Mouse (Mus musculus): ENCODE results near the gene Tiam1. TPM values are rescaled to one million over a fixed set of nuclear protein-coding genes. Genes with fewer than 3 reads are reported as not detected.

Gene Tiam1
- polyA plus RNA-seq, 1 experiment from 2014 or later, result 18.8 TPM

DNA sequence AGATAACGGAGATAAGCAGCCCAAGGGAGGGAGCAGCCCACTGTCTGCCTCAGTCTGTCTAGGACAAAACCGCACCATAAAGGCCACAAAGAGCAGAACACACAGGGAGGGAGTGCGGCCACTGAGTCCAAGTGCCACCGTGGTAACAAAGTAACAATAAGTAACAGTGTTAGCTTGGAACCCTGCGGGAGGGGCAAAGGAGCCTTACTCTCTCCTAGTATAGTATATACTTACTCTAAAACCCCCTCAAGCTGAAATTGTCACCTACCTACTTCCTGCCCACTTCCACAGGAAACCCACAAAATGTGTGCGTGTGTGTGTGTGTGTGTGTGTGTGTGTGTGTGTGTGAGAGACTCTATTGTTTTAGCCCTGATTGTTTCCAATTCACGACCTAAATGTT lies 205.3 kb downstream of the Tiam1 start:
- TF ChIP-seq EP300 (optimal IDR thresholded peaks at IDR 0.05) (no peak), CTCF (IDR thresholded peaks at IDR 0.05; ENCODE audit: low read depth) (no peak)
- H3K4me1 ChIP-seq (replicated peaks; ENCODE audit: control insufficient read depth, insufficient read depth), result no peaks in the 10 kb centered on the region
- H3K36me3 ChIP-seq (ENCODE audit: control insufficient read depth, insufficient read depth, low read length), result no peaks in the 10 kb centered on the region
- no peak overlapping the region for H3K27ac ChIP-seq (replicated peaks)
- ATAC-seq (ENCODE audit: low FRiP score, low TSS enrichment) (no peak), DNase-seq (ENCODE audit: low spot score) (no peak)
- no peak overlapping the region for H3K4me3 ChIP-seq (ENCODE audit: low read depth, low read length)
- no peaks in the 10 kb centered on the region for H3K9me3 ChIP-seq (ENCODE audit: control insufficient read depth, low read length)
- H3K9ac ChIP-seq (ENCODE audit: low read length), result no peak overlapping the region
- H3K4me2 ChIP-seq (replicated peaks; ENCODE audit: low read depth), result no peak overlapping the region
- WGBS, result 60% methylated on average over 7 of the region's 7 CpGs
- H3K27me3 ChIP-seq (ENCODE audit: control insufficient read depth, insufficient read depth, low read length), result no peaks in the 10 kb centered on the region

DNA sequence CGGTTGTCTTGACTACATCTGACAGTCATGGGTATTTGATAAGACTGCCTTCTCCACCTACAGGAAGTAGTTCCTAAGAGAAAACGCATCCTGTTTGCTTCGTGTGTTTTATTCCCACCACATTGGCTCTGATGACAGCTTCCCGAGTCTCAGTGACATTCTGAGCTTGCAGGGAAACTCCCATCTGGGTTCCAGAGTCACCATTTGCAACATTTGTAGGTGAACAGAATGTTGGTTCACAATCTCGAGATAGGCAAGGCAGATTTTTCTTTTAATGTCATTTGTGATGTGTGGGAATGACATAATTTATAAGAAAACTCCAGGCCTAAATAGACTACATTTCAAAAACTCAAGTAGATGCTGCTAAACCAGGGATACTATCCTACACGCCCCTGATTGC lies 207.0 kb downstream of the Tiam1 start:
- no peak overlapping the region for H3K9ac ChIP-seq (ENCODE audit: low read length)
- no peak overlapping the region for H3K27ac ChIP-seq (replicated peaks)
- WGBS, result 63% methylated on average over 6 of the region's 6 CpGs
- no peak overlapping the region for H3K4me2 ChIP-seq (replicated peaks; ENCODE audit: low read depth)
- H3K4me3 ChIP-seq (ENCODE audit: low read depth, low read length), result no peak overlapping the region
- no peak for DNase-seq (ENCODE audit: low spot score)
- H3K4me1 ChIP-seq (replicated peaks; ENCODE audit: control insufficient read depth, insufficient read depth), result no peaks in the 10 kb centered on the region
- no peaks in the 10 kb centered on the region for H3K36me3 ChIP-seq (ENCODE audit: control insufficient read depth, insufficient read depth, low read length)
- TF ChIP-seq CTCF (IDR thresholded peaks at IDR 0.05; ENCODE audit: low read depth) (no peak), EP300 (optimal IDR thresholded peaks at IDR 0.05) (no peak)
- H3K9me3 ChIP-seq (ENCODE audit: control insufficient read depth, low read length), result no peaks in the 10 kb centered on the region
- ATAC-seq (ENCODE audit: low FRiP score, low TSS enrichment), result no peak
- H3K27me3 ChIP-seq (ENCODE audit: control insufficient read depth, insufficient read depth, low read length), result no peaks in the 10 kb centered on the region

DNA sequence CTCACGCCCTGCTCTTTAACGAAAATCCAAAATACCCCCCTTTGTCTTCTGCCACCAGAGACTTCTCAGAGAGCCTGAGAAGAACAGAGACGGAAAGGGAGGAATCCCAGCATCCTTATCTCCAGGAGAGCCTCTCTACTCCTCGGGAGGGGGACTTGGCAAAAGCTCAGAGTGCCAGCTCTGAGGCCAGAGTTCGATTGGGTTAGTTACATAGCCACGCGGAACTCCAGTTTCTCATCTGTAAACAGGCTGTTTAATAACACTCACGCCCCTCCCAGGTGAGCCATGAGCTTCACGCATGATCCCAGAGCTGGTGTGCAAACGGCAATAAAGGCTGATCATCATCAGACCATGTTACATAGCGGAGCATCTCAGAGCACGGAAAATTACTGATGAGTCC lies 208.2 kb downstream of the Tiam1 start:
- H3K27ac ChIP-seq (replicated peaks), result no peak overlapping the region
- no peak overlapping the region for H3K4me3 ChIP-seq (ENCODE audit: low read depth, low read length)
- H3K9me3 ChIP-seq (ENCODE audit: control insufficient read depth, low read length), result no peaks in the 10 kb centered on the region
- no peak for DNase-seq (ENCODE audit: low spot score)
- H3K9ac ChIP-seq (ENCODE audit: low read length), result no peak overlapping the region
- H3K27me3 ChIP-seq (ENCODE audit: control insufficient read depth, insufficient read depth, low read length), result no peaks in the 10 kb centered on the region
- WGBS, result 57% methylated on average over 12 of the region's 12 CpGs
- TF ChIP-seq EP300 (optimal IDR thresholded peaks at IDR 0.05) (no peak), CTCF (IDR thresholded peaks at IDR 0.05; ENCODE audit: low read depth) (no peak)
- H3K4me1 ChIP-seq (replicated peaks; ENCODE audit: control insufficient read depth, insufficient read depth), result no peaks in the 10 kb centered on the region
- no peaks in the 10 kb centered on the region for H3K36me3 ChIP-seq (ENCODE audit: control insufficient read depth, insufficient read depth, low read length)
- ATAC-seq (ENCODE audit: low FRiP score, low TSS enrichment), result no peak
- H3K4me2 ChIP-seq (replicated peaks; ENCODE audit: low read depth), result no peak overlapping the region

DNA sequence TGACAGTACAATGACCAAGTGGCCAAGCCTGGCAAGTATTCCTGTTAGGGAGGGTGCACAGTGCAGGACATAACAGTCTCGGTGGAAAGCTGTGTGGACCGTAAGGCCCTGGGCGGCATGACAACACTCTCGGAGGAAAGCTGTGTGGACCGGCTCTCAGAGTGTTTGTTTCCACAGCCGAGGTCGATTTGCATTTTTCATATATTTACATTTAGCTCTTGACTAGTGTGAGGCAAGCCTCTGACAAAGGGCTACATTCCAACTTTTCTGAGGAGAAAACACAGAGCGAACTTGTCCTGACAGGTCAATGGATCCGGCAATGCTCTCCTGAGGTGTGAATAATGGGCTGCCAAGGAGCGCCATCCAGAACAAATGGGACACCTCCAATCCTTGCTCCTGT lies 209.0 kb downstream of the Tiam1 start:
- WGBS, result 50% methylated on average over 10 of the region's 10 CpGs
- no peak overlapping the region for H3K4me2 ChIP-seq (replicated peaks; ENCODE audit: low read depth)
- no peaks in the 10 kb centered on the region for H3K9me3 ChIP-seq (ENCODE audit: control insufficient read depth, low read length)
- no peak for ATAC-seq (ENCODE audit: low FRiP score, low TSS enrichment)
- no peak overlapping the region for H3K9ac ChIP-seq (ENCODE audit: low read length)
- H3K27me3 ChIP-seq (ENCODE audit: control insufficient read depth, insufficient read depth, low read length), result no peaks in the 10 kb centered on the region
- no peaks in the 10 kb centered on the region for H3K36me3 ChIP-seq (ENCODE audit: control insufficient read depth, insufficient read depth, low read length)
- DNase-seq (ENCODE audit: low spot score), result no peak
- H3K4me1 ChIP-seq (replicated peaks; ENCODE audit: control insufficient read depth, insufficient read depth), result no peaks in the 10 kb centered on the region
- H3K4me3 ChIP-seq (ENCODE audit: low read depth, low read length), result no peak overlapping the region
- H3K27ac ChIP-seq (replicated peaks), result no peak overlapping the region
- TF ChIP-seq EP300 (optimal IDR thresholded peaks at IDR 0.05) (no peak), CTCF (IDR thresholded peaks at IDR 0.05; ENCODE audit: low read depth) (no peak)

DNA sequence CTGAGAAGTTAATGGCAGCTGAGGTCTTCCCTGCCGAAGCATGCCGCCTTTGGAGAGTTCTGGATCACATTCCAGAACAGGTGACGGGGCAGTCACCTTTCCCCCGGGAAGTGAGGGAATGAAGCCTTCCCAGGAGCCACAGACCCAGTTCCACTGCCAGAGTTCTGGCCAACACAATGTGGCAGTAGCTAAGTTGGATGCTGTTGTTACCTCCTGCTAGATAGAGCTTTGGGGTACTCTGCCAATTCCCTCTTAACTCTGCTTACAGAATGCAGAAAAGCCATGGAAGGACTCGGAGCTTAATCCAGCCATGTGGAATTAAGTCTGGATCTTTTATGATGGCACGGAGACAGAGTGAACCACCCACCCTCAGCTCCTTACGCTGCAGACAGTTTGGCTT lies 209.6 kb downstream of the Tiam1 start:
- H3K27me3 ChIP-seq (ENCODE audit: control insufficient read depth, insufficient read depth, low read length), result no peaks in the 10 kb centered on the region
- H3K4me3 ChIP-seq (ENCODE audit: low read depth, low read length), result no peak overlapping the region
- no peak overlapping the region for H3K4me2 ChIP-seq (replicated peaks; ENCODE audit: low read depth)
- H3K27ac ChIP-seq (replicated peaks), result no peak overlapping the region
- no peaks in the 10 kb centered on the region for H3K4me1 ChIP-seq (replicated peaks; ENCODE audit: control insufficient read depth, insufficient read depth)
- WGBS, result 63% methylated on average over 7 of the region's 7 CpGs
- ATAC-seq (ENCODE audit: low FRiP score, low TSS enrichment) (no peak), DNase-seq (ENCODE audit: low spot score) (no peak)
- H3K36me3 ChIP-seq (ENCODE audit: control insufficient read depth, insufficient read depth, low read length), result no peaks in the 10 kb centered on the region
- H3K9ac ChIP-seq (ENCODE audit: low read length), result no peak overlapping the region
- no peaks in the 10 kb centered on the region for H3K9me3 ChIP-seq (ENCODE audit: control insufficient read depth, low read length)
- no peak for TF ChIP-seq EP300 (optimal IDR thresholded peaks at IDR 0.05)
- TF ChIP-seq CTCF (IDR thresholded peaks at IDR 0.05; ENCODE audit: low read depth), result no peak

DNA sequence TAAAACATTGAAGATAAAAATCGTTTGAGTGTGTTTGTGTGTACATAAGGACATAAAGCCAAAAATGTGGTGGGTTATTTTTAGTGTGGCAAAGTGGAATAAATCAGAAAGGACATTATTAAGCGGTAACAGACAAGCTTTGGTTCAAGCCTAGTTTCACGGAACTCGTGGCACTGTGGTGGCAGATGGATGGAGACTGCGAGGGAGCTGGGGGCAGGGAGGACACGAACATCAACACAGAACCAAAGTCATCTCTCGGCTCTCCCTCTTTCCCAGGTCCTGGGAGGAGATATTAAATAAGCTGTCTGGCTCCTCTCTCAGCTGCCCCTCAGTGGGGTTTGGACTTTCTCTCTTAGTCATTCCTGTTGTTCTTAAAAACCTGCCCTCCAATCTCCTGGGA lies 215.0 kb downstream of the Tiam1 start:
- no peak overlapping the region for H3K4me3 ChIP-seq (ENCODE audit: low read depth, low read length)
- DNase-seq (ENCODE audit: low spot score), result no peak
- H3K27me3 ChIP-seq (ENCODE audit: control insufficient read depth, insufficient read depth, low read length), result no peaks in the 10 kb centered on the region
- H3K4me2 ChIP-seq (replicated peaks; ENCODE audit: low read depth), result no peak overlapping the region
- WGBS, result 56% methylated on average over 7 of the region's 7 CpGs
- H3K9ac ChIP-seq (ENCODE audit: low read length), result no peak overlapping the region
- H3K36me3 ChIP-seq (ENCODE audit: control insufficient read depth, insufficient read depth, low read length), result no peaks in the 10 kb centered on the region
- no peaks in the 10 kb centered on the region; the same call in 1 of the 2 replicates for H3K4me1 ChIP-seq (replicated peaks; ENCODE audit: control insufficient read depth, insufficient read depth)
- ATAC-seq (ENCODE audit: low FRiP score, low TSS enrichment), result no peak
- no peaks in the 10 kb centered on the region for H3K9me3 ChIP-seq (ENCODE audit: control insufficient read depth, low read length)
- TF ChIP-seq EP300 (optimal IDR thresholded peaks at IDR 0.05) (no peak), CTCF (IDR thresholded peaks at IDR 0.05; ENCODE audit: low read depth) (no peak)
- no peak overlapping the region for H3K27ac ChIP-seq (replicated peaks)

Measured in stomach, postnatal 0 days (tissue).